Mouse (Mus musculus): Measurements from ENCODE around the gene Kirrel. TPM values are rescaled to one million over a fixed set of nuclear protein-coding genes. Genes with fewer than 3 reads are reported as not detected.

The Kirrel gene
- polyA plus RNA-seq, 1 experiment from 2014 or later: 12.0 TPM

- Histone ChIP-seq H3K4me2 (ENCODE audit: low read depth, low read length) (no peak overlapping the region), H3K4me1 (ENCODE audit: control insufficient read depth, insufficient read depth, low read length) (peaks cover 42% of the 10 kb centered on the region), H3K9me3 (replicated peaks; ENCODE audit: control insufficient read depth, low read length) (no peaks in the 10 kb centered on the region), H3K27ac (replicated peaks; ENCODE audit: low read depth, low read length) (peak overlapping the region; percentile 47), H3K4me3 (ENCODE audit: low read depth, low read length) (no peak overlapping the region), H3K27me3 (ENCODE audit: control insufficient read depth, insufficient read depth, low read length) (no peaks in the 10 kb centered on the region), H3K36me3 (replicated peaks; ENCODE audit: control insufficient read depth, insufficient read depth, low read depth, low read length) (no peaks in the 10 kb centered on the region), H3K9ac (replicated peaks; ENCODE audit: low read length) (no peak overlapping the region)
- DNase-seq (ENCODE audit: low spot score): no peak
- 35% methylated on average over 15 of the region's 15 CpGs for WGBS
- ATAC-seq (replicated peaks; ENCODE audit: insufficient number of reproducible peaks, low FRiP score, low TSS enrichment, low read depth): no peak
Observed at GRCm38 (mm10) chr3:87154398-87155287, 19.9 kb downstream of the Kirrel start.

- H3K9me3 ChIP-seq (replicated peaks; ENCODE audit: control insufficient read depth, low read length): no peaks in the 10 kb centered on the region
- H3K9ac ChIP-seq (replicated peaks; ENCODE audit: low read length): no peak overlapping the region
- ATAC-seq (replicated peaks; ENCODE audit: insufficient number of reproducible peaks, low FRiP score, low TSS enrichment, low read depth): no peak
- H3K27me3 ChIP-seq (ENCODE audit: control insufficient read depth, insufficient read depth, low read length): no peaks in the 10 kb centered on the region
- DNase-seq (ENCODE audit: low spot score): no peak
- H3K36me3 ChIP-seq (replicated peaks; ENCODE audit: control insufficient read depth, insufficient read depth, low read depth, low read length): no peaks in the 10 kb centered on the region
- WGBS: 39% methylated on average over 2 of the region's 2 CpGs
- H3K4me1 ChIP-seq (ENCODE audit: control insufficient read depth, insufficient read depth, low read length): peaks cover 34% of the 10 kb centered on the region
- H3K4me3 ChIP-seq (ENCODE audit: low read depth, low read length): no peak overlapping the region
- H3K4me2 ChIP-seq (ENCODE audit: low read depth, low read length): no peak overlapping the region
- H3K27ac ChIP-seq (replicated peaks; ENCODE audit: low read depth, low read length): peak overlapping the region; percentile 98; the same call in 1 of the 2 replicates
Observed at GRCm38 (mm10) chr3:87153038-87153437, 21.5 kb downstream of the Kirrel start.

GRCm38 (mm10) chr3:87152111-87152738, 22.3 kb downstream of the Kirrel start:
- H3K4me1 ChIP-seq (ENCODE audit: control insufficient read depth, insufficient read depth, low read length): peaks cover 32% of the 10 kb centered on the region
- H3K4me2 ChIP-seq (ENCODE audit: low read depth, low read length): no peak overlapping the region
- ATAC-seq (replicated peaks; ENCODE audit: insufficient number of reproducible peaks, low FRiP score, low TSS enrichment, low read depth) (no peak), DNase-seq (ENCODE audit: low spot score) (peak; percentile 22)
- H3K36me3 ChIP-seq (replicated peaks; ENCODE audit: control insufficient read depth, insufficient read depth, low read depth, low read length): no peaks in the 10 kb centered on the region
- H3K27me3 ChIP-seq (ENCODE audit: control insufficient read depth, insufficient read depth, low read length): no peaks in the 10 kb centered on the region
- H3K4me3 ChIP-seq (ENCODE audit: low read depth, low read length): no peak overlapping the region
- no peak overlapping the region for H3K9ac ChIP-seq (replicated peaks; ENCODE audit: low read length)
- H3K9me3 ChIP-seq (replicated peaks; ENCODE audit: control insufficient read depth, low read length): no peaks in the 10 kb centered on the region
- WGBS: 65% methylated on average over 4 of the region's 4 CpGs
- H3K27ac ChIP-seq (replicated peaks; ENCODE audit: low read depth, low read length): peak overlapping the region; percentile 98

GRCm38 (mm10) chr3:87151294-87151826, 23.2 kb downstream of the Kirrel start:
- DNase-seq (ENCODE audit: low spot score) (no peak), ATAC-seq (replicated peaks; ENCODE audit: insufficient number of reproducible peaks, low FRiP score, low TSS enrichment, low read depth) (no peak)
- Histone ChIP-seq H3K27ac (replicated peaks; ENCODE audit: low read depth, low read length) (peak overlapping the region; percentile 98), H3K36me3 (replicated peaks; ENCODE audit: control insufficient read depth, insufficient read depth, low read depth, low read length) (no peaks in the 10 kb centered on the region), H3K9me3 (replicated peaks; ENCODE audit: control insufficient read depth, low read length) (no peaks in the 10 kb centered on the region), H3K4me1 (ENCODE audit: control insufficient read depth, insufficient read depth, low read length) (peaks cover 25% of the 10 kb centered on the region), H3K9ac (replicated peaks; ENCODE audit: low read length) (peak overlapping the region; percentile 65), H3K4me2 (ENCODE audit: low read depth, low read length) (peak overlapping the region; percentile 13; the same call in 1 of the 2 replicates), H3K27me3 (ENCODE audit: control insufficient read depth, insufficient read depth, low read length) (no peaks in the 10 kb centered on the region), H3K4me3 (ENCODE audit: low read depth, low read length) (no peak overlapping the region)
- WGBS: 39% methylated on average over 2 of the region's 2 CpGs

GRCm38 (mm10) chr3:87150689-87151244, 23.8 kb downstream of the Kirrel start:
- H3K9ac ChIP-seq (replicated peaks; ENCODE audit: low read length): peak overlapping the region; percentile 65
- H3K4me2 ChIP-seq (ENCODE audit: low read depth, low read length): peak overlapping the region; percentile 13
- ATAC-seq (replicated peaks; ENCODE audit: insufficient number of reproducible peaks, low FRiP score, low TSS enrichment, low read depth) (peak; percentile 71), DNase-seq (ENCODE audit: low spot score) (peak; percentile 91)
- H3K9me3 ChIP-seq (replicated peaks; ENCODE audit: control insufficient read depth, low read length): no peaks in the 10 kb centered on the region
- peaks cover 25% of the 10 kb centered on the region for H3K4me1 ChIP-seq (ENCODE audit: control insufficient read depth, insufficient read depth, low read length)
- H3K27ac ChIP-seq (replicated peaks; ENCODE audit: low read depth, low read length): peak overlapping the region; percentile 98
- no peaks in the 10 kb centered on the region for H3K36me3 ChIP-seq (replicated peaks; ENCODE audit: control insufficient read depth, insufficient read depth, low read depth, low read length)
- peak overlapping the region; percentile 0; the same call in 1 of the 2 replicates for H3K4me3 ChIP-seq (ENCODE audit: low read depth, low read length)
- H3K27me3 ChIP-seq (ENCODE audit: control insufficient read depth, insufficient read depth, low read length): no peaks in the 10 kb centered on the region
- WGBS: under 1% methylated on average over 16 of the region's 16 CpGs

- Histone ChIP-seq H3K4me2 (ENCODE audit: low read depth, low read length) (peak overlapping the region; percentile 27; the same call in 1 of the 2 replicates), H3K9me3 (replicated peaks; ENCODE audit: control insufficient read depth, low read length) (no peaks in the 10 kb centered on the region), H3K27ac (replicated peaks; ENCODE audit: low read depth, low read length) (peak overlapping the region; percentile 98), H3K36me3 (replicated peaks; ENCODE audit: control insufficient read depth, insufficient read depth, low read depth, low read length) (no peaks in the 10 kb centered on the region), H3K4me1 (ENCODE audit: control insufficient read depth, insufficient read depth, low read length) (peaks cover 28% of the 10 kb centered on the region), H3K9ac (replicated peaks; ENCODE audit: low read length) (peak overlapping the region; percentile 65), H3K4me3 (ENCODE audit: low read depth, low read length) (no peak overlapping the region), H3K27me3 (ENCODE audit: control insufficient read depth, insufficient read depth, low read length) (no peaks in the 10 kb centered on the region)
- ATAC-seq (replicated peaks; ENCODE audit: insufficient number of reproducible peaks, low FRiP score, low TSS enrichment, low read depth) (peak; percentile 42; the same call in 1 of the 2 replicates), DNase-seq (ENCODE audit: low spot score) (peak; percentile 54)
- WGBS: 4% methylated on average over 8 of the region's 8 CpGs
Observed at GRCm38 (mm10) chr3:87150056-87150688, 24.4 kb downstream of the Kirrel start.

- Histone ChIP-seq H3K4me1 (ENCODE audit: control insufficient read depth, insufficient read depth, low read length) (peaks cover 25% of the 10 kb centered on the region), H3K4me2 (ENCODE audit: low read depth, low read length) (no peak overlapping the region), H3K36me3 (replicated peaks; ENCODE audit: control insufficient read depth, insufficient read depth, low read depth, low read length) (no peaks in the 10 kb centered on the region), H3K9me3 (replicated peaks; ENCODE audit: control insufficient read depth, low read length) (no peaks in the 10 kb centered on the region), H3K27ac (replicated peaks; ENCODE audit: low read depth, low read length) (peak overlapping the region; percentile 98), H3K4me3 (ENCODE audit: low read depth, low read length) (no peak overlapping the region), H3K9ac (replicated peaks; ENCODE audit: low read length) (no peak overlapping the region), H3K27me3 (ENCODE audit: control insufficient read depth, insufficient read depth, low read length) (no peaks in the 10 kb centered on the region)
- ATAC-seq (replicated peaks; ENCODE audit: insufficient number of reproducible peaks, low FRiP score, low TSS enrichment, low read depth) (no peak), DNase-seq (ENCODE audit: low spot score) (no peak)
- WGBS: 54% methylated on average over 10 of the region's 10 CpGs
Observed at GRCm38 (mm10) chr3:87149425-87149824, 25.1 kb downstream of the Kirrel start.
